ENCODE assay signal across 24 mouse cellular contexts in the genomic region with DNA sequence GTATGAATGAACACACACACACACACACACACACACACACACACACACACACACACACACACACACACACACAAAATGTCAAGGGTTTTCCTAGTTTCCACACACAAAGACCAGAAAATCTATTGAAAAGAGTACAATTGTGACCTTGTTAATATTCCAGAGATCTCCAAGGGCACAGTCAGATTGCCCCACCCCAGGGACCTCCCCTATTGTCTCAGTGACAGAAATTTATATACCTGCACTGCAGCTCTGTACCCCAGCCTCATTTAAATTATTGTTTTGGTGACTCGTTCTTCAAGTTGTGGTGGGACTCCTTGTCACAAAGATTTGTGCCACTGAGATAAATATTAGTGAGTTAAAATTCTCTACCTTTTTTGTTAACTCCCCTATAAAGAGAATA.
"Had no signal": no experiment of that assay in that cellular context is flagged by ENCODE, and none has a peak within 500 bp of the region (broad histone marks: within the 10 kb centered on the region; RNA-seq: fewer than 3 reads in every experiment).

No protein-coding gene starts in this region.

- DNase-seq: gastrocnemius, postnatal 14 days; gastrocnemius, postnatal 36 days; heart, adult 11 months; heart, adult 2 months; heart, postnatal 14 days; heart, postnatal 36 days; kidney, adult 11 months; kidney, adult 2 months; kidney, postnatal 10 days; kidney, postnatal 25 days; kidney, postnatal 4 days; liver had no signal

- H3K27ac ChIP-seq: heart, adult 2 months; heart, embryonic 13.5 days; heart, embryonic 15.5 days; hindbrain, embryonic 12.5 days; hindbrain, embryonic 14.5 days; layer of hippocampus, adult 2 months; left cerebral cortex, adult 2 months; limb, embryonic 10.5 days; limb, embryonic 12.5 days had no signal

- H3K4me3 ChIP-seq: heart, adult 2 months; heart, embryonic 13.5 days; heart, embryonic 15.5 days; hindbrain, embryonic 12.5 days; layer of hippocampus, adult 2 months; left cerebral cortex, adult 2 months; limb, embryonic 10.5 days; limb, embryonic 12.5 days had no signal

- ATAC-seq: hindbrain, embryonic 16.5 days; intestine, embryonic 16.5 days had no signal

- H3K36me3 ChIP-seq: heart, embryonic 13.5 days; heart, embryonic 15.5 days; hindbrain, embryonic 12.5 days; limb, embryonic 10.5 days; limb, embryonic 12.5 days had no signal

- H3K4me1 ChIP-seq: heart, embryonic 13.5 days; heart, embryonic 15.5 days; hindbrain, embryonic 12.5 days; limb, embryonic 10.5 days; limb, embryonic 12.5 days had no signal

- H3K9me3 ChIP-seq: heart, embryonic 13.5 days; heart, embryonic 15.5 days; hindbrain, embryonic 12.5 days; limb, embryonic 10.5 days; limb, embryonic 12.5 days had no signal

- H3K27me3 ChIP-seq: heart, embryonic 13.5 days; heart, embryonic 15.5 days; hindbrain, embryonic 12.5 days; limb, embryonic 12.5 days had no signal

- H3K4me2 ChIP-seq: heart, embryonic 11.5 days; heart, embryonic 13.5 days; heart, embryonic 15.5 days; hindbrain, embryonic 12.5 days; hindbrain, embryonic 14.5 days; limb, embryonic 12.5 days; liver, embryonic 11.5 days had no signal

- H3K9ac ChIP-seq: heart, embryonic 13.5 days; heart, embryonic 15.5 days; hindbrain, embryonic 12.5 days; hindbrain, embryonic 14.5 days; limb, embryonic 12.5 days had no signal
